19 mouse cellular contexts compared by ENCODE assay signal in genomic region chr14:100552466-100552865, GRCm38 (mm10).
DNase-seq lines count a peak whose midpoint lies in the region; ATAC-seq and TF ChIP-seq lines count a peak whose summit lies in the region.
"Had no signal": no experiment of that assay in that cellular context is flagged by ENCODE, and none has a peak within 500 bp of the region (broad histone marks: within the 10 kb centered on the region; RNA-seq: fewer than 3 reads in every experiment).

No protein-coding gene starts in this region.

- H3K4me2 ChIP-seq in embryonic facial prominence, embryonic 14.5 days (ENCODE audit: low read depth, low read length) = no peak overlapping the region
- H3K4me2 ChIP-seq in heart, embryonic 14.5 days (ENCODE audit: low read length) = peak overlapping the region; percentile 27
- H3K4me2 ChIP-seq in heart, embryonic 12.5 days = no peak overlapping the region
- H3K4me2 ChIP-seq in lung, embryonic 14.5 days = no peak overlapping the region
- H3K4me2 ChIP-seq in hindbrain, embryonic 11.5 days (replicated peaks; ENCODE audit: low read depth, low read length) = no peak overlapping the region
- H3K4me2 ChIP-seq: forebrain, embryonic 15.5 days had no signal

- H3K36me3 ChIP-seq in embryonic facial prominence, embryonic 14.5 days (ENCODE audit: control insufficient read depth, insufficient read depth, low read length) = no peaks in the 10 kb centered on the region
- H3K36me3 ChIP-seq in embryonic facial prominence, embryonic 10.5 days (replicated peaks) = no peaks in the 10 kb centered on the region
- no peaks in the 10 kb centered on the region for H3K36me3 ChIP-seq in heart, embryonic 14.5 days (ENCODE audit: control insufficient read depth, insufficient read depth, low read length)
- no peaks in the 10 kb centered on the region for H3K36me3 ChIP-seq in heart, embryonic 12.5 days
- no peaks in the 10 kb centered on the region for H3K36me3 ChIP-seq in lung, embryonic 14.5 days (ENCODE audit: insufficient read depth)
- H3K36me3 ChIP-seq in hindbrain, embryonic 11.5 days (ENCODE audit: control insufficient read depth, insufficient read depth, low read length) = no peaks in the 10 kb centered on the region
- H3K36me3 ChIP-seq: forebrain, embryonic 15.5 days; hindbrain, embryonic 10.5 days had no signal

- H3K9me3 ChIP-seq in embryonic facial prominence, embryonic 14.5 days (ENCODE audit: control insufficient read depth, low read length) = no peaks in the 10 kb centered on the region
- H3K9me3 ChIP-seq in embryonic facial prominence, embryonic 10.5 days = no peaks in the 10 kb centered on the region
- no peaks in the 10 kb centered on the region for H3K9me3 ChIP-seq in heart, embryonic 14.5 days (ENCODE audit: control insufficient read depth, low read length)
- H3K9me3 ChIP-seq in heart, embryonic 12.5 days (replicated peaks) = no peaks in the 10 kb centered on the region
- no peaks in the 10 kb centered on the region for H3K9me3 ChIP-seq in lung, embryonic 14.5 days (ENCODE audit: low read depth, low read length)
- no peaks in the 10 kb centered on the region for H3K9me3 ChIP-seq in hindbrain, embryonic 11.5 days (ENCODE audit: control insufficient read depth, low read length)
- H3K9me3 ChIP-seq: forebrain, embryonic 15.5 days; hindbrain, embryonic 10.5 days had no signal

- DNase-seq in embryonic facial prominence, embryonic 14.5 days (ENCODE audit: low spot score) = peak; percentile 54
- no peak for DNase-seq in embryonic facial prominence, embryonic 10.5 days (ENCODE audit: low spot score)
- peak; percentile 54 for DNase-seq in lung, embryonic 14.5 days
- no peak for DNase-seq in lung, postnatal 4 days
- peak; percentile 12 for DNase-seq in skeletal muscle tissue, adult 2 months (ENCODE audit: low read depth, low spot score)
- no peak for DNase-seq in hindbrain, embryonic 11.5 days (ENCODE audit: low spot score)
- DNase-seq: adrenal gland, adult 2 months; adrenal gland, postnatal 25 days; cerebellum, adult 11 months; cerebellum, adult 9-10 months; gastrocnemius, postnatal 36 days; kidney, adult 11 months; kidney, postnatal 10 days had no signal

- no peaks in the 10 kb centered on the region for H3K27me3 ChIP-seq in embryonic facial prominence, embryonic 14.5 days (replicated peaks; ENCODE audit: control insufficient read depth, insufficient read depth, low read length)
- H3K27me3 ChIP-seq in embryonic facial prominence, embryonic 10.5 days (replicated peaks; ENCODE audit: low read depth, poor library complexity, severe bottlenecking) = no peaks in the 10 kb centered on the region
- no peaks in the 10 kb centered on the region for H3K27me3 ChIP-seq in heart, embryonic 14.5 days (ENCODE audit: control insufficient read depth, insufficient read depth, low read length)
- H3K27me3 ChIP-seq in heart, embryonic 12.5 days (replicated peaks) = no peaks in the 10 kb centered on the region
- no peaks in the 10 kb centered on the region for H3K27me3 ChIP-seq in lung, embryonic 14.5 days (ENCODE audit: insufficient read depth, low read length)
- no peaks in the 10 kb centered on the region for H3K27me3 ChIP-seq in hindbrain, embryonic 11.5 days (ENCODE audit: control insufficient read depth, insufficient read depth, low read length)
- H3K27me3 ChIP-seq: CH12.LX; forebrain, embryonic 15.5 days had no signal

- no peak for ATAC-seq in embryonic facial prominence, embryonic 14.5 days (ENCODE audit: low read depth)
- no peak for ATAC-seq in heart, embryonic 14.5 days (ENCODE audit: insufficient number of reproducible peaks, insufficient read depth, low FRiP score, low read depth)
- ATAC-seq in heart, embryonic 12.5 days (ENCODE audit: insufficient number of reproducible peaks, low FRiP score) = no peak
- no peak for ATAC-seq in lung, embryonic 14.5 days (ENCODE audit: insufficient read depth)
- no peak for ATAC-seq in hindbrain, embryonic 11.5 days (ENCODE audit: low FRiP score)
- ATAC-seq: forebrain, embryonic 15.5 days; hindbrain, embryonic 16.5 days had no signal

- no peak overlapping the region for H3K4me3 ChIP-seq in embryonic facial prominence, embryonic 14.5 days (ENCODE audit: low read depth, low read length)
- no peak overlapping the region for H3K4me3 ChIP-seq in embryonic facial prominence, embryonic 10.5 days
- H3K4me3 ChIP-seq in heart, embryonic 14.5 days (ENCODE audit: control insufficient read depth in 1 of 2, insufficient read depth in 1 of 2, low read depth in 1 of 2, low read length in 2 of 2) = no peak overlapping the region
- H3K4me3 ChIP-seq in heart, embryonic 12.5 days = no peak overlapping the region
- H3K4me3 ChIP-seq in lung, embryonic 14.5 days (ENCODE audit: low read depth, low read length) = no peak overlapping the region
- no peak overlapping the region for H3K4me3 ChIP-seq in hindbrain, embryonic 11.5 days (ENCODE audit: low read depth, low read length)
- H3K4me3 ChIP-seq: forebrain, embryonic 15.5 days; hindbrain, embryonic 10.5 days had no signal

- no peak overlapping the region for H3K27ac ChIP-seq in embryonic facial prominence, embryonic 14.5 days (replicated peaks; ENCODE audit: low read depth, low read length)
- no peak overlapping the region for H3K27ac ChIP-seq in embryonic facial prominence, embryonic 10.5 days (replicated peaks)
- no peak overlapping the region for H3K27ac ChIP-seq in heart, embryonic 14.5 days (replicated peaks in 1 of 2; ENCODE audit: control insufficient read depth in 1 of 2, insufficient read depth in 1 of 2, low read depth in 2 of 2, low read length in 2 of 2)
- H3K27ac ChIP-seq in heart, embryonic 12.5 days (ENCODE audit: poor library complexity, severe bottlenecking) = no peak overlapping the region
- H3K27ac ChIP-seq in lung, embryonic 14.5 days (ENCODE audit: low read depth) = no peak overlapping the region
- no peak overlapping the region for H3K27ac ChIP-seq in hindbrain, embryonic 11.5 days (ENCODE audit: low read depth, low read length)
- H3K27ac ChIP-seq: forebrain, embryonic 15.5 days; hindbrain, embryonic 10.5 days had no signal

- 0 out of 2 replicates have a peak, but pooled peaks cover 1% of the 10 kb centered on the region for H3K4me1 ChIP-seq in embryonic facial prominence, embryonic 14.5 days (ENCODE audit: control insufficient read depth, insufficient read depth, low read length)
- H3K4me1 ChIP-seq in embryonic facial prominence, embryonic 10.5 days = no peaks in the 10 kb centered on the region
- peaks cover 6 to 13% of the 10 kb centered on the region in 2 experiments for H3K4me1 ChIP-seq in heart, embryonic 14.5 days (ENCODE audit: control insufficient read depth in 2 of 2, insufficient read depth in 2 of 2, low read length in 2 of 2)
- H3K4me1 ChIP-seq in heart, embryonic 12.5 days (replicated peaks) = peaks cover 13% of the 10 kb centered on the region
- H3K4me1 ChIP-seq in lung, embryonic 14.5 days (ENCODE audit: insufficient read depth) = no peaks in the 10 kb centered on the region
- no peaks in the 10 kb centered on the region for H3K4me1 ChIP-seq in hindbrain, embryonic 11.5 days (replicated peaks; ENCODE audit: control insufficient read depth, insufficient read depth, low read length)
- H3K4me1 ChIP-seq: forebrain, embryonic 15.5 days; hindbrain, embryonic 10.5 days had no signal

- H3K9ac ChIP-seq in embryonic facial prominence, embryonic 14.5 days (ENCODE audit: low read depth, low read length) = no peak overlapping the region
- no peak overlapping the region for H3K9ac ChIP-seq in heart, embryonic 14.5 days (ENCODE audit: low read length)
- H3K9ac ChIP-seq in heart, embryonic 12.5 days = no peak overlapping the region
- H3K9ac ChIP-seq in lung, embryonic 14.5 days = no peak overlapping the region
- no peak overlapping the region for H3K9ac ChIP-seq in hindbrain, embryonic 11.5 days (ENCODE audit: low read depth, low read length)
- H3K9ac ChIP-seq: forebrain, embryonic 15.5 days had no signal

- 46% methylated on average over 2 of the region's 2 CpGs for WGBS in embryonic facial prominence, embryonic 14.5 days
- 81% methylated on average over 2 of the region's 2 CpGs for whole genome bisulfite sequencing in embryonic facial prominence, embryonic 10.5 days
- WGBS in heart, embryonic 14.5 days = 9% methylated on average over 2 of the region's 2 CpGs
- WGBS in heart, embryonic 12.5 days = 16% methylated on average over 2 of the region's 2 CpGs
- 43% methylated on average over 2 of the region's 2 CpGs for WGBS in lung, embryonic 14.5 days
- WGBS in hindbrain, embryonic 11.5 days = 89% methylated on average over 2 of the region's 2 CpGs

- TF ChIP-seq CTCF in lung, embryonic 14.5 days (IDR thresholded peaks at IDR 0.05; ENCODE audit: low read depth) = no peak

Comparison
In these comparisons a context has a peak if more than half of its experiments do, and no peak if none do; other contexts are left out.
1. DNase-seq: peak in embryonic facial prominence, embryonic 14.5 days (single experiment), lung, embryonic 14.5 days (single experiment) and skeletal muscle tissue, adult 2 months (single experiment); none in embryonic facial prominence, embryonic 10.5 days (single experiment), lung, postnatal 4 days (0 of 2) and hindbrain, embryonic 11.5 days (single experiment).